Mouse (Mus musculus) mature B cell (primary cell): ENCODE data around the gene Tmem126b.

Source experiments
- in situ Hi-C: fragments of 300-500 bp; cut with MboI; formaldehyde crosslinking; loops from 2 replicates; pipeline ENCODE4 v1.14.3; 2019

Gene Tmem126b

GRCm38 (mm10) chr7:90426020-90427001, 49.5 kb downstream of the Tmem126b start, which contains the start of gene Ccdc89:
Ccdc89 (plus strand) TSS chr7:90426577.
- in situ Hi-C loops = loop anchor here (25.0 kb wide), 1 partner anchor 439 kb away; the partner anchor contains the start of gene Eed
